Mouse (Mus musculus): ENCODE results near the gene Akap6.

- TF ChIP-seq USF1 (IDR thresholded peaks at IDR 0.05; ENCODE audit: low read depth, low read length) (no peak), CTCF (IDR thresholded peaks at IDR 0.05 in 2 of 3, conservative IDR thresholded peaks at IDR 0.05 in 1 of 3; ENCODE audit: control insufficient read depth in 1 of 3, insufficient read depth in 1 of 3, low read depth in 2 of 3, low read length in 3 of 3, poor library complexity in 1 of 3, severe bottlenecking in 1 of 3) (no peak), CHD2 (IDR thresholded peaks at IDR 0.05; ENCODE audit: low read length) (no peak), JUND (IDR thresholded peaks at IDR 0.05; ENCODE audit: low read depth, low read length) (no peak), HCFC1 (IDR thresholded peaks at IDR 0.05; ENCODE audit: low read depth, low read length) (no peak), MAFK (IDR thresholded peaks at IDR 0.05; ENCODE audit: borderline replicate concordance, low read depth, low read length) (no peak), EP300 (IDR thresholded peaks at IDR 0.05; ENCODE audit: low read depth in 1 of 2, low read length in 2 of 2) (no peak), POLR2A (IDR thresholded peaks at IDR 0.05; ENCODE audit: control insufficient read depth in 1 of 2, insufficient read depth in 1 of 2, low read depth in 1 of 2, low read length in 2 of 2, poor library complexity in 1 of 2) (no peak)
Observed at GRCm38 (mm10) chr12:52741801-52742200, 42.6 kb downstream of the Akap6 start.
